Mouse (Mus musculus): ENCODE results near the gene Gm11397. TPM values are rescaled to one million over a fixed set of nuclear protein-coding genes. Genes with fewer than 3 reads are reported as not detected.
"Not testable (repeated sequence)": the region's sequence is repeated elsewhere in the genome, so short reads cannot be mapped to it uniquely, and the experiment has no call there.

The Gm11397 gene
- polyA plus RNA-seq (2015; fragmentation: Nextera tagmentation; extraction: Ambion mirVana), result not detected in 2 replicates

GRCm38 (mm10) chr13:33395461-33395860 lies at the start of gene Gm11397:
Gm11397 (plus strand) TSS chr13:33395761.
- not testable (repeated sequence) for H3K9ac ChIP-seq (ENCODE audit: low read depth, low read length); H3K36me3 ChIP-seq (ENCODE audit: control insufficient read depth, insufficient read depth, low read length); H3K4me3 ChIP-seq (ENCODE audit: low read depth, low read length); H3K4me2 ChIP-seq (ENCODE audit: low read length); H3K4me1 ChIP-seq (ENCODE audit: control insufficient read depth, insufficient read depth, low read length); H3K27me3 ChIP-seq (ENCODE audit: control insufficient read depth, insufficient read depth, low read depth, low read length); ATAC-seq; H3K9me3 ChIP-seq (replicated peaks; ENCODE audit: control insufficient read depth, low read length, poor library complexity, severe bottlenecking); H3K27ac ChIP-seq (ENCODE audit: low read length)
- 100% methylated on average over 2 of the region's 2 CpGs for WGBS

DNA sequence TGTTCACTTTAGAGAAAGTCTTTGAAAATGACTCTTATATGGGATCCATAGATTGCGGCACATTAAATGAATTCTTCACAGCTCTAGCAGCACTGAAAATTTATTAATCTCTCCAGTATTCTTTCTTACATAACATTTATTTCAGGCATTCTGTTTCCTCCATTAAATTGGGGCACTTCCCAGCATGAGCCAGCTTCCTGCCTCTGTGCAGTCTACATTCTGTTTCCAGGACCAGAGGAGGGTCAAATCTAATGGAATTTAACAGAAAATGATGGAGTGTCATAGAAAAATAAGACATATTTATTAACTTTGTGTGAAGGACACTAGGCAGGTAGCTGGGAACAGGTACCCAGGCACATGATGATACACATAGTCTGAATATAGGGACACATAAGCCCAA lies 38.9 kb upstream of the Gm11397 start:
- not testable (repeated sequence) for H3K36me3 ChIP-seq (ENCODE audit: control insufficient read depth, insufficient read depth, low read length); H3K4me1 ChIP-seq (ENCODE audit: control insufficient read depth, insufficient read depth, low read length); H3K9ac ChIP-seq (ENCODE audit: low read depth, low read length); H3K4me3 ChIP-seq (ENCODE audit: low read depth, low read length); H3K27ac ChIP-seq (ENCODE audit: low read length); H3K9me3 ChIP-seq (replicated peaks; ENCODE audit: control insufficient read depth, low read length, poor library complexity, severe bottlenecking); ATAC-seq; H3K4me2 ChIP-seq (ENCODE audit: low read length); H3K27me3 ChIP-seq (ENCODE audit: control insufficient read depth, insufficient read depth, low read depth, low read length)
- no CpG with 5 or more reads among the region's 1 CpGs for WGBS

- not testable (repeated sequence) for H3K9me3 ChIP-seq (replicated peaks; ENCODE audit: control insufficient read depth, low read length, poor library complexity, severe bottlenecking); H3K4me2 ChIP-seq (ENCODE audit: low read length); H3K9ac ChIP-seq (ENCODE audit: low read depth, low read length)
These were observed 37.2 kb downstream of the Gm11397 start for GRCm38 (mm10) chr13:33432714-33433113.

More at GRCm38 (mm10) chr13:33432714-33433113, 37.2 kb downstream of the Gm11397 start:
- not testable (repeated sequence) for ATAC-seq; H3K4me1 ChIP-seq (ENCODE audit: control insufficient read depth, insufficient read depth, low read length); H3K27me3 ChIP-seq (ENCODE audit: control insufficient read depth, insufficient read depth, low read depth, low read length); H3K36me3 ChIP-seq (ENCODE audit: control insufficient read depth, insufficient read depth, low read length); H3K27ac ChIP-seq (ENCODE audit: low read length); H3K4me3 ChIP-seq (ENCODE audit: low read depth, low read length)

Other genes starting within 250 kb of the Gm11397 start
- gene Serpinb9c, start 236.0 kb upstream of the Gm11397 start, polyA plus RNA-seq (2015; fragmentation: Nextera tagmentation; extraction: Ambion mirVana), result not detected in 2 replicates
- not detected in 2 replicates for gene Serpinb9d, start 202.8 kb upstream of the Gm11397 start, polyA plus RNA-seq (2015; fragmentation: Nextera tagmentation; extraction: Ambion mirVana)
- gene Serpinb9e, start 146.1 kb upstream of the Gm11397 start, polyA plus RNA-seq (2015; fragmentation: Nextera tagmentation; extraction: Ambion mirVana), result not detected in 2 replicates
- not detected in 2 replicates for gene Serpinb9f, start 71.7 kb upstream of the Gm11397 start, polyA plus RNA-seq (2015; fragmentation: Nextera tagmentation; extraction: Ambion mirVana)
- gene Serpinb9g, start 89.0 kb downstream of the Gm11397 start, polyA plus RNA-seq (2015; fragmentation: Nextera tagmentation; extraction: Ambion mirVana), result not detected in 2 replicates